Mouse (Mus musculus) embryonic facial prominence, embryonic 12.5 days (tissue): ENCODE data around the gene Fam173a. TPM values are rescaled to one million over a fixed set of nuclear protein-coding genes. Genes with fewer than 3 reads are reported as not detected.

Experiments
- ATAC-seq: fragments of 200-750 bp; cut with Nextera tagmentation; 2 replicates; pipeline ENCODE4 v1.8.0; 2017; ENCODE audit not compliant: insufficient number of reproducible peaks, insufficient read depth, low FRiP score, low TSS enrichment
- H3K27ac ChIP-seq: fragments of 300-500 bp; sonication (generic); 2 replicates; pipeline ENCODE4 v1.5.1; 2016; ENCODE audit warnings: mild to moderate bottlenecking
- H3K27me3 ChIP-seq: fragments of 300-500 bp; sonication (generic); 2 replicates; pipeline ENCODE4 v1.6.1; 2016; ENCODE audit warnings: mild to moderate bottlenecking, moderate library complexity
- H3K36me3 ChIP-seq: fragments of 300-500 bp; sonication (generic); 2 replicates; pipeline ENCODE4 v1.6.1; 2016; ENCODE audit warnings: mild to moderate bottlenecking
- H3K4me1 ChIP-seq: fragments of 300-500 bp; sonication (generic); 2 replicates; pipeline ENCODE4 v1.6.1; 2016
- H3K4me2 ChIP-seq: fragments of 300-500 bp; sonication (generic); replicated peaks from 2 replicates; pipeline ENCODE4 v1.6.1; 2016; ENCODE audit warnings: mild to moderate bottlenecking, moderate library complexity
- H3K4me3 ChIP-seq: fragments of 300-500 bp; sonication (generic); 2 replicates; pipeline ENCODE4 v1.5.1; 2016; ENCODE audit warnings: mild to moderate bottlenecking
- H3K9ac ChIP-seq: fragments of 300-500 bp; sonication (generic); 2 replicates; pipeline ENCODE4 v1.6.1; 2016; ENCODE audit warnings: mild to moderate bottlenecking, moderate library complexity
- H3K9me3 ChIP-seq: fragments of 300-500 bp; sonication (generic); 2 replicates; pipeline ENCODE4 v1.6.1; 2016; ENCODE audit warnings: mild to moderate bottlenecking, moderate library complexity
- WGBS: fragments of 180-500 bp; shearing (Covaris S2); methylation state at CpG from one replicate; pipeline ENCODE4 v1.1.7; 2016; 5-methylcytosine and 5-hydroxymethylcytosine counted together
- polyA plus RNA-seq: library from polyadenylated mRNA; unstranded; fragments of >200 nt; fragmentation: Nextera tagmentation; extraction: Ambion mirVana; gene quantifications from 2 replicates; pipeline ENCODE4 v1.2.1, GENCODE M21; 2016

Gene Fam173a
- polyA plus RNA-seq, 1 experiment from 2014 or later, result 72.0 TPM

DNA sequence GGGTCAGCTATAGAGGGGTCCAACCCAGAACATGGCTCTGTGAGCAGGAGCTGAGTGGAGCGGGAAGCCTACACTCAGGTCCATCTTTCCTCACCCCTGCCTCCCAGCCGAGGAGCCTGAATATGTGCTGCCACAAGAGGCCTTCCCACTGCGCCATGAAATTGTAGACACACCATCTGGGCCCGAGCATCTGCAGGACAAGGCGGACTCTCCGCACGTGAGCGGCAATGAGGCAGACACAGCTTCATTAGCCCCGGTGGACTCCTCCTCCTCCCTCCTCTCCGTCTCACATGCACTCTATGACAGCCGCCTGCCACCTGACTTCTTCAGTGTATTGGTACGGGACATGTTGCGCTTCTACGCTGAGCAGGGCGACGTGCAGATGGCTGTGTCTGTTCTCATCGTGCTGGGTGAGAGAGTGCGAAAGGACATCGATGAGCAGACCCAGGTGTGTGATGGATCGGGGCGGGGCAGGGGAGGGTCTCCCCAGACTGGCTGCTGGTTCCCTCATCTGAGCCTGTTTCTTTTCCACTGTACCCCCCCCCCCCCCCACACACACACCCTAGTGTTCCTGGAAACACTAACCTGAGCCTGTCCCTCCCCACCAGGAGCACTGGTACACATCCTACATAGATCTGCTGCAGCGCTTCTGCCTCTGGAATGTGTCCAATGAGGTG, 35.0 kb upstream of the Fam173a start:
- Histone ChIP-seq H3K9me3 (no peaks in the 10 kb centered on the region), H3K27me3 (no peaks in the 10 kb centered on the region), H3K4me2 (no peak overlapping the region; the same call in 1 of the 2 replicates), H3K4me1 (peaks cover 56% of the 10 kb centered on the region), H3K36me3 (peaks cover 49% of the 10 kb centered on the region), H3K9ac (no peak overlapping the region), H3K4me3 (peak overlapping the region; percentile 56), H3K27ac (no peak overlapping the region)
- no peak for ATAC-seq
- 89% methylated on average over 22 of the region's 22 CpGs for WGBS

- no peaks in the 10 kb centered on the region for H3K27me3 ChIP-seq
- H3K9ac ChIP-seq, result no peak overlapping the region
- WGBS, result 94% methylated on average over 13 of the region's 13 CpGs
- no peaks in the 10 kb centered on the region for H3K9me3 ChIP-seq
- H3K27ac ChIP-seq, result no peak overlapping the region
- no peak for ATAC-seq
- H3K4me3 ChIP-seq, result no peak overlapping the region
- peaks cover 49% of the 10 kb centered on the region for H3K36me3 ChIP-seq
- no peak overlapping the region for H3K4me2 ChIP-seq
- peaks cover 55% of the 10 kb centered on the region for H3K4me1 ChIP-seq
Measured at GRCm38 (mm10) chr17:25827011-25827410, 34.3 kb upstream of the Fam173a start.

- 94% methylated on average over 27 of the region's 27 CpGs for WGBS
- Histone ChIP-seq H3K4me3 (no peak overlapping the region), H3K9ac (no peak overlapping the region), H3K9me3 (no peaks in the 10 kb centered on the region), H3K27me3 (0 out of 2 replicates have a peak, but pooled peaks cover 3% of the 10 kb centered on the region), H3K4me2 (no peak overlapping the region), H3K27ac (no peak overlapping the region), H3K36me3 (peaks cover 42% of the 10 kb centered on the region), H3K4me1 (peaks cover 46% of the 10 kb centered on the region)
- no peak for ATAC-seq
Measured at GRCm38 (mm10) chr17:25825984-25826570, 33.4 kb upstream of the Fam173a start.

GRCm38 (mm10) chr17:25825311-25825710, 32.6 kb upstream of the Fam173a start:
- Histone ChIP-seq H3K27ac (no peak overlapping the region), H3K4me2 (no peak overlapping the region), H3K9me3 (no peaks in the 10 kb centered on the region), H3K4me1 (peaks cover 39% of the 10 kb centered on the region), H3K36me3 (peaks cover 34% of the 10 kb centered on the region), H3K9ac (no peak overlapping the region), H3K27me3 (peaks cover 9% of the 10 kb centered on the region), H3K4me3 (no peak overlapping the region)
- ATAC-seq, result no peak
- 91% methylated on average over 6 of the region's 6 CpGs for WGBS

- Histone ChIP-seq H3K36me3 (peaks cover 30% of the 10 kb centered on the region), H3K27ac (no peak overlapping the region), H3K27me3 (peaks cover 17% of the 10 kb centered on the region), H3K9ac (peak overlapping the region; percentile 70; the same call in 1 of the 2 replicates), H3K4me2 (peak overlapping the region; percentile 96), H3K4me1 (peaks cover 32% of the 10 kb centered on the region), H3K4me3 (peak overlapping the region; percentile 64), H3K9me3 (no peaks in the 10 kb centered on the region)
- no peak for ATAC-seq
- WGBS, result 73% methylated on average over 17 of the region's 17 CpGs
Measured at GRCm38 (mm10) chr17:25824362-25825142, 31.9 kb upstream of the Fam173a start.

DNA sequence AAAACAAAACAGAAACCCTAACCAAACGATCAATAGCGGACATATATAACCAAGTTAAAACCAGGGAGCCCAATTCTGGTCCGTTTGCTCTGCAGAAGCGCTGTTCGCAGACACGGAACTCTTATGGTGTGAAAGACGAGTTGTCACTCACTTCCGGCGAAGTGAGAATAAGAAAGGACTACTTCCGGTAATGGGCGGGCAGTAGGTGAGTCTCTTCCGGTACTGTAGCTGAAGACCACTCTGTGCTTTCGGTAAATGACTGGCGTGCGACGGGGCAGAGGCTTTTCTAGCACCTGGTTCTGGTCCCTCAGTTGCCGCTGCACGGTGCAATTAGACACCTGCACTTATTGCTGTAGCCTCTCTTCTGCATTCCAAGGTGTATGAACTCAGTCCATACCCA, 30.8 kb upstream of the Fam173a start, which contains the start of gene Wdr24:
Wdr24 (plus strand) TSS at position 176 of the 400 bp plus-strand sequence.
- WGBS, result under 1% methylated on average over 18 of the region's 18 CpGs
- peak within 1 kb of the TSS; percentile 64 for H3K4me3 ChIP-seq
- peaks cover 28% of the 10 kb centered on the region for H3K4me1 ChIP-seq
- no peaks in the 10 kb centered on the region for H3K9me3 ChIP-seq
- peak within 1 kb of the TSS; percentile 96 for H3K4me2 ChIP-seq
- peaks cover 30% of the 10 kb centered on the region for H3K36me3 ChIP-seq
- H3K27me3 ChIP-seq, result peaks cover 28% of the 10 kb centered on the region
- H3K9ac ChIP-seq, result peak within 1 kb of the TSS; percentile 70
- ATAC-seq, result no peak
- peak within 1 kb of the TSS; percentile 57; the same call in 1 of the 2 replicates for H3K27ac ChIP-seq

- Histone ChIP-seq H3K36me3 (no peaks in the 10 kb centered on the region), H3K9ac (0 out of 2 replicates have a peak overlapping the region, but pooled peaks have one; percentile 7), H3K27me3 (peaks cover 49% of the 10 kb centered on the region), H3K4me1 (peaks cover 3% of the 10 kb centered on the region), H3K9me3 (no peaks in the 10 kb centered on the region), H3K4me3 (0 out of 2 replicates have a peak overlapping the region, but pooled peaks have one; percentile 6), H3K27ac (no peak overlapping the region), H3K4me2 (peak overlapping the region; percentile 30)
- ATAC-seq, result no peak
- 6% methylated on average over 46 of the region's 46 CpGs for WGBS
Measured at GRCm38 (mm10) chr17:25818851-25819780, 26.4 kb upstream of the Fam173a start.

GRCm38 (mm10) chr17:25817662-25818061, 25.0 kb upstream of the Fam173a start:
- Histone ChIP-seq H3K27me3 (peaks cover 56% of the 10 kb centered on the region), H3K4me3 (no peak overlapping the region), H3K27ac (no peak overlapping the region), H3K4me1 (no peaks in the 10 kb centered on the region; the same call in 1 of the 2 replicates), H3K9me3 (no peaks in the 10 kb centered on the region), H3K4me2 (no peak overlapping the region), H3K36me3 (no peaks in the 10 kb centered on the region), H3K9ac (no peak overlapping the region)
- WGBS, result 77% methylated on average over 11 of the region's 11 CpGs
- ATAC-seq, result no peak

GRCm38 (mm10) chr17:25813471-25813870, 20.8 kb upstream of the Fam173a start:
- 2% methylated on average over 20 of the region's 20 CpGs for WGBS
- peaks cover 7% of the 10 kb centered on the region; the same call in 1 of the 2 replicates for H3K4me1 ChIP-seq
- no peak overlapping the region for H3K27ac ChIP-seq
- no peaks in the 10 kb centered on the region for H3K36me3 ChIP-seq
- H3K9me3 ChIP-seq, result no peaks in the 10 kb centered on the region
- ATAC-seq, result no peak
- H3K9ac ChIP-seq, result no peak overlapping the region
- H3K27me3 ChIP-seq, result peaks cover 63% of the 10 kb centered on the region
- no peak overlapping the region for H3K4me2 ChIP-seq
- no peak overlapping the region for H3K4me3 ChIP-seq

- Histone ChIP-seq H3K27ac (no peak overlapping the region), H3K9ac (no peak overlapping the region), H3K9me3 (no peaks in the 10 kb centered on the region), H3K27me3 (peaks cover 52% of the 10 kb centered on the region), H3K4me1 (peaks cover 7% of the 10 kb centered on the region; the same call in 1 of the 2 replicates), H3K4me2 (no peak overlapping the region), H3K4me3 (no peak overlapping the region), H3K36me3 (no peaks in the 10 kb centered on the region)
- 70% methylated on average over 4 of the region's 4 CpGs for WGBS
- no peak for ATAC-seq
Measured at GRCm38 (mm10) chr17:25810890-25811289, 18.2 kb upstream of the Fam173a start.
